Mouse (Mus musculus) splenic B cell, adult 2 months (primary cell): ENCODE data around the gene Plac1.

ENCODE experiments used
- DNase-seq: peaks from one replicate; pipeline ENCODE4 v3.0.0-alpha.2; 2011; ENCODE audit warnings: low read depth, low spot score
- H3K27me3 ChIP-seq: 2 replicates; pipeline ENCODE4 v1.6.1; 2012; ENCODE audit warnings: mild to moderate bottlenecking, low read length, moderate library complexity, mixed read lengths; ENCODE audit not compliant: control insufficient read depth, poor library complexity, insufficient read depth, severe bottlenecking
- H3K36me3 ChIP-seq: 2 replicates; pipeline ENCODE4 v1.6.1; 2012; ENCODE audit warnings: mild to moderate bottlenecking, low read length, moderate library complexity, mixed read lengths; ENCODE audit not compliant: control insufficient read depth, poor library complexity, insufficient read depth, severe bottlenecking

Plac1 gene

GRCm38 (mm10) chrX:53166251-53166900, 73.5 kb downstream of the Plac1 start:
- DNase-seq = no peak
- Histone ChIP-seq H3K27me3 (no peaks in the 10 kb centered on the region), H3K36me3 (no peaks in the 10 kb centered on the region)

- H3K27me3 ChIP-seq = no peaks in the 10 kb centered on the region
- no peak for DNase-seq
- no peaks in the 10 kb centered on the region for H3K36me3 ChIP-seq
These were observed 77.3 kb downstream of the Plac1 start for GRCm38 (mm10) chrX:53162589-53162988.

- no peaks in the 10 kb centered on the region for H3K27me3 ChIP-seq
- DNase-seq = no peak
- no peaks in the 10 kb centered on the region for H3K36me3 ChIP-seq
These were observed 78.3 kb downstream of the Plac1 start for GRCm38 (mm10) chrX:53161583-53161982.

GRCm38 (mm10) chrX:53161115-53161514, 78.8 kb downstream of the Plac1 start:
- DNase-seq = no peak
- no peaks in the 10 kb centered on the region for H3K36me3 ChIP-seq
- no peaks in the 10 kb centered on the region for H3K27me3 ChIP-seq

GRCm38 (mm10) chrX:53148039-53148438, 91.9 kb downstream of the Plac1 start:
- no peaks in the 10 kb centered on the region for H3K36me3 ChIP-seq
- DNase-seq = no peak
- H3K27me3 ChIP-seq = no peaks in the 10 kb centered on the region

- no peaks in the 10 kb centered on the region for H3K27me3 ChIP-seq
- no peak for DNase-seq
- H3K36me3 ChIP-seq = no peaks in the 10 kb centered on the region
These were observed 93.5 kb downstream of the Plac1 start for GRCm38 (mm10) chrX:53146389-53146917.

GRCm38 (mm10) chrX:53139641-53140040, 100.3 kb downstream of the Plac1 start:
- no peak for DNase-seq
- Histone ChIP-seq H3K36me3 (no peaks in the 10 kb centered on the region), H3K27me3 (no peaks in the 10 kb centered on the region)

- Histone ChIP-seq H3K36me3 (no peaks in the 10 kb centered on the region), H3K27me3 (no peaks in the 10 kb centered on the region)
- DNase-seq = no peak
These were observed 102.8 kb downstream of the Plac1 start for GRCm38 (mm10) chrX:53137066-53137465.

- no peak for DNase-seq
- Histone ChIP-seq H3K27me3 (no peaks in the 10 kb centered on the region), H3K36me3 (no peaks in the 10 kb centered on the region)
These were observed 110.4 kb downstream of the Plac1 start for GRCm38 (mm10) chrX:53129501-53129900.

- no peak for DNase-seq
- no peaks in the 10 kb centered on the region for H3K36me3 ChIP-seq
These were observed 113.3 kb downstream of the Plac1 start for GRCm38 (mm10) chrX:53126492-53127033.

GRCm38 (mm10) chrX:53125838-53126467, 114.0 kb downstream of the Plac1 start:
- DNase-seq = no peak
- H3K27me3 ChIP-seq = no peaks in the 10 kb centered on the region
- H3K36me3 ChIP-seq = no peaks in the 10 kb centered on the region

More at GRCm38 (mm10) chrX:53126492-53127033, 113.3 kb downstream of the Plac1 start:
- no peaks in the 10 kb centered on the region for H3K27me3 ChIP-seq

- no peaks in the 10 kb centered on the region for H3K27me3 ChIP-seq
These were observed 116.3 kb downstream of the Plac1 start for GRCm38 (mm10) chrX:53123562-53123961.

GRCm38 (mm10) chrX:53118631-53119030, 121.3 kb downstream of the Plac1 start:
- DNase-seq = no peak
- no peaks in the 10 kb centered on the region for H3K36me3 ChIP-seq

More at GRCm38 (mm10) chrX:53123562-53123961, 116.3 kb downstream of the Plac1 start:
- H3K36me3 ChIP-seq = no peaks in the 10 kb centered on the region
- no peak for DNase-seq

GRCm38 (mm10) chrX:53118019-53118418, 121.9 kb downstream of the Plac1 start:
- Histone ChIP-seq H3K36me3 (no peaks in the 10 kb centered on the region), H3K27me3 (no peaks in the 10 kb centered on the region)
- DNase-seq = no peak

More at GRCm38 (mm10) chrX:53118631-53119030, 121.3 kb downstream of the Plac1 start:
- no peaks in the 10 kb centered on the region for H3K27me3 ChIP-seq

GRCm38 (mm10) chrX:53114994-53115393, 124.9 kb downstream of the Plac1 start:
- no peaks in the 10 kb centered on the region for H3K27me3 ChIP-seq

More at GRCm38 (mm10) chrX:53114994-53115393, 124.9 kb downstream of the Plac1 start:
- DNase-seq = no peak
- no peaks in the 10 kb centered on the region for H3K36me3 ChIP-seq
